Mouse (Mus musculus): ENCODE data around the gene Vdr.

GRCm38 (mm10) chr15:97821983-97822363 is 88.5 kb downstream of the Vdr start:
- TF ChIP-seq POLR2A (IDR thresholded peaks at IDR 0.05; ENCODE audit: low read depth, low read length) (no peak), CTCF (IDR thresholded peaks at IDR 0.05; ENCODE audit: extremely low read depth, insufficient read length, insufficient replicate concordance, low read depth, low read length) (no peak)
